Mouse (Mus musculus): ENCODE results near the gene Pcca. TPM values are rescaled to one million over a fixed set of nuclear protein-coding genes. Genes with fewer than 3 reads are reported as not detected.

The Pcca gene
- total RNA-seq, 4 experiments from 2014 or later, result 39.4 to 45.6 (median 43.6) TPM

- no peak for DNase-seq (ENCODE audit: low spot score in 2 of 2)
Measured at GRCm38 (mm10) chr14:122736806-122737205, 202.7 kb downstream of the Pcca start.

GRCm38 (mm10) chr14:122747860-122748842 is 214.0 kb downstream of the Pcca start:
- no peak for DNase-seq (ENCODE audit: low spot score in 2 of 2)

GRCm38 (mm10) chr14:122751552-122751951 is 217.4 kb downstream of the Pcca start:
- DNase-seq (ENCODE audit: low spot score in 2 of 2), result no peak

GRCm38 (mm10) chr14:122753278-122753677 is 219.2 kb downstream of the Pcca start:
- DNase-seq (ENCODE audit: low spot score in 2 of 2), result no peak

GRCm38 (mm10) chr14:122754311-122754710 is 220.2 kb downstream of the Pcca start:
- DNase-seq (ENCODE audit: low spot score in 2 of 2), result no peak

GRCm38 (mm10) chr14:122755559-122755958 is 221.4 kb downstream of the Pcca start:
- DNase-seq (ENCODE audit: low spot score in 2 of 2), result no peak

- no peak for DNase-seq (ENCODE audit: low spot score in 2 of 2)
Measured at GRCm38 (mm10) chr14:122756671-122757070, 222.5 kb downstream of the Pcca start.

GRCm38 (mm10) chr14:122759890-122760289 is 225.8 kb downstream of the Pcca start:
- DNase-seq (ENCODE audit: low spot score in 2 of 2), result no peak

GRCm38 (mm10) chr14:122760803-122761202 is 226.7 kb downstream of the Pcca start:
- DNase-seq (ENCODE audit: low spot score in 2 of 2), result no peak

GRCm38 (mm10) chr14:122762603-122763002 is 228.5 kb downstream of the Pcca start:
- no peak for DNase-seq (ENCODE audit: low spot score in 2 of 2)

DNA sequence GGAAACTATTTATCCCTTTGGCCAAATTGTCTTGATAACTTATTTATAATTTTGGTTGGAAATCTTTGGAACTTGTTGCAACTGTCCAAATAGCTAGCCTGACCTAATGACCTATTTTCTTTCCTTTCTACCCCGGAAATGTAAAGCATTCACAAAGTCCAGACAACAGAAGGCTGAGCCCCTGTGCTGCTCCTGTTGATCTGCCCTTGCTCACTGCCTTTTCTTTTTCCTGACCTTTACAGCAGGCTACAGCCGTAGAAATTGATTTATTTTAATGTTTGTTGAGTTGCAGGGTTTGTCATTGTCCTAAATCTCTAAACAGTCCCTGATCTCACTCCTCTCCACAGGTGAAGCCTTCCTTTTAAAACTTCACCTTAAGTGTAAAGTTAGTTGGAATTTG is 231.8 kb downstream of the Pcca start:
- DNase-seq (ENCODE audit: low spot score in 2 of 2), result no peak

DNA sequence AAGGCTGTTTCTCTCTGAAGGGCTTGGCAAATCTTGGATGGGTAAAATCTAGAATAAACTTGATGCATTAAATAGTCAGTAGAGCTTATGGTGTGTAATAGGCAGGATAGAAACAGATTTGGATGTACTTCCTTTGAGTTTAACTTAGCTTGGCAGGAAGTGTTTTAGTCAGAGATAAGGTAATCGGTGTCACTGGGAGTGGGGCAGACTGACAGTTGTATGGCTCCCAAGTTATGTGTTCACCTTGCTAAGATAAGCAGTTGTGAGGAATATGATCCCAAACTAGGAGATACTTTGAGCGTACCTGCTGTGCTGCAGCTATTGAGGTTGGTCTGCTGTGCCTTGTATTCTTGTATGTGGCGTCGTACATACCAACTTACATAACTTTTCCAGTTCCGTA is 232.3 kb downstream of the Pcca start:
- no peak for DNase-seq (ENCODE audit: low spot score in 2 of 2)

DNA sequence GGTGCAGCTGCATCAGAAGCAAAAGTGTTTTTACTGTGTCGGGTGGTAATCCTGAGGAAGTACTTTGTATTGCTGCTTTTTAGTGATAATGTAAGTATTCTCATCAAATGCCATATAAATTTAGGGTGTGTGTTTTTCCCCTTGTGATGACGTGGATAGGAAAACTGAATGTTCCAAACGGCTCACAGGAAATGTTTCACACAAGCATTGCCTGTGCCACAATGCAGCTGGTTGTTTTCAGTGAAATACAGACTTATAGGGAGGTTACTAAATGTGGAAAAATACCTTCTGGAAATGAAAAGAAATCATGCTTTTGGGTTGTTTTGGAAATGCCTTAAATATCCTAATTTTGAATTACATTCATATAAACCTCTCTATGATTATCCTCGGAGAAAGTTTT is 250.6 kb downstream of the Pcca start:
- DNase-seq (ENCODE audit: low spot score in 2 of 2), result no peak

- no peak for DNase-seq (ENCODE audit: low spot score in 2 of 2)
Measured at GRCm38 (mm10) chr14:122788199-122788598, 254.1 kb downstream of the Pcca start.

GRCm38 (mm10) chr14:122790111-122790510 is 256.0 kb downstream of the Pcca start:
- no peak for DNase-seq (ENCODE audit: low spot score in 2 of 2)

- DNase-seq (ENCODE audit: low spot score in 2 of 2), result no peak
Measured at GRCm38 (mm10) chr14:122793368-122793767, 259.2 kb downstream of the Pcca start.

- DNase-seq (ENCODE audit: low spot score in 2 of 2), result no peak
Measured at GRCm38 (mm10) chr14:122800296-122800695, 266.2 kb downstream of the Pcca start.

DNA sequence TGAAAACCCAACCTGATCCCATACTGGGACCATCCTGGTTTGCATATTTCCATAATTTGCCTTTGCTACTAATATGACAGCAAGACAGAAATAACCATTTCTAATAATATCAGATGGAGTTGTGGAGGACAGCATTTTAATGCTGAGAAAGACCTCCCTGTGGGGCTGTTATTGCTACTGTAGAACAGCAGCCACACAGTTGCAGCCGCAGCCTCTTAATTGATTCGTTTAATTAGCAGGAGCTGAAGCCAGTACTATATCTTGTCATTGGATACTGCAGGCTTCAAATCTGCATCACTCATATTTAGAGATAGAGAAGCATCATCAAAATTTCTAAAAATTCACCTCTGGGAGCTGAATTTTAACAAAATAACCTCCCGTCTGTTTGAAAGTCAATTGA is 286.9 kb downstream of the Pcca start:
- no peak for DNase-seq (ENCODE audit: low spot score in 2 of 2)

DNA sequence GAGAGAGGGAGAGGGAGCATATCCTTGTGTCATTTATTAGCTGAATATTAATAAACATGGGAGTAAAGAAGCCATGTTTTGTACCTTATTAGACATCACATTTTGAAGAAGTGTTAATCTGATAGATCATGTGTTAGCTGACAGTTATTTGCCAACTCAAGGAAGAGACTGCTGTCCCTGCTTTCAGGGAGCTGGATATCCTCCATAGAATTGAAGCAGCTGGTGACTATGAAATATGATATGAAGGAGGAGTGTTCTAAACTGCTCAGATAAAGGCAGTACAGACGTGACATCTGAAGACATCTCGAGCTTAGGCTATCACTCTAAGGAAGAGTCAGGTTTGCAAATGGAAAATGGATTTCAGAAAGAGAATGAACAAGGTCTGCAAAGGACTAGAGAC is 289.7 kb downstream of the Pcca start:
- DNase-seq (ENCODE audit: low spot score in 2 of 2), result no peak

- no peak for DNase-seq (ENCODE audit: low spot score in 2 of 2)
Measured at GRCm38 (mm10) chr14:122825464-122825863, 291.3 kb downstream of the Pcca start.

- no peak for DNase-seq (ENCODE audit: low spot score in 2 of 2)
Measured at GRCm38 (mm10) chr14:122830433-122830832, 296.3 kb downstream of the Pcca start.

- DNase-seq (ENCODE audit: low spot score in 2 of 2), result no peak
Measured at GRCm38 (mm10) chr14:122833666-122834065, 299.5 kb downstream of the Pcca start.

DNA sequence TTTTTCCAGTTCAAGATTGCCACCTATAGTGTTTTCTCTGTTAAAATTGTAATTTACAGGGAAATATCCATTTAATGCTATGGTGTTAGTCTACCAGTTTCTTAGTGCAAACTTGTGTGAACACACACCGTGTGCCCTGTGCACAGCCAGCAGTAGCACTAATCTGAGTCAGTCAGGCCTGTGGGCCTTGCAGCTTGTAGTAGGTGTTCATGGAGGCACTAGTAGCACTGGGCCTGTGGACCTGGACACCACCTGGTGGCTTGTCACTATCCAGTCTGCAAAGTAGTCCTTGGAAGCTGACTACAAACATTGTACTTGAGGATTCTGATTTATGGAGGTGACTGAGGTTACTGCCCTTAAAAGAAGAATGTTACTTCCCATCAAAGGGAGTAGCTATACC is 300.6 kb downstream of the Pcca start:
- no peak for DNase-seq (ENCODE audit: low spot score in 2 of 2)

All from gastrocnemius, adult 8-10 months (tissue).